Mouse (Mus musculus) intestine, postnatal 0 days (tissue): ENCODE measurements around the gene Ccr3. TPM values are rescaled to one million over a fixed set of nuclear protein-coding genes. Genes with fewer than 3 reads are reported as not detected.

Experiments
- ATAC-seq: fragments of 200-750 bp; cut with Nextera tagmentation; 2 replicates; pipeline ENCODE4 v1.8.0; 2017; ENCODE audit warnings: mild to moderate bottlenecking, moderate TSS enrichment, moderate library complexity
- H3K27ac ChIP-seq: fragments of 300-500 bp; sonication (generic); 2 replicates; pipeline ENCODE4 v1.5.1; 2014; ENCODE audit warnings: mild to moderate bottlenecking, low read depth, low read length, moderate library complexity
- H3K27me3 ChIP-seq: fragments of 300-500 bp; sonication (generic); replicated peaks from 2 replicates; pipeline ENCODE4 v1.6.1; 2014; ENCODE audit warnings: low read length, mixed read lengths; ENCODE audit not compliant: control insufficient read depth, insufficient read depth
- H3K36me3 ChIP-seq: fragments of 300-500 bp; sonication (generic); 2 replicates; pipeline ENCODE4 v1.6.1; 2014; ENCODE audit warnings: mild to moderate bottlenecking, moderate library complexity; ENCODE audit not compliant: control insufficient read depth, insufficient read depth
- H3K4me1 ChIP-seq: fragments of 300-500 bp; sonication (generic); replicated peaks from 2 replicates; pipeline ENCODE4 v1.6.1; 2014; ENCODE audit warnings: antibody characterized with exemption, low read length, mixed read lengths; ENCODE audit not compliant: control insufficient read depth, insufficient read depth
- H3K4me2 ChIP-seq: fragments of 300-500 bp; sonication (generic); replicated peaks from 2 replicates; pipeline ENCODE4 v1.6.1; 2014; ENCODE audit warnings: low read depth, mild to moderate bottlenecking, moderate library complexity
- H3K4me3 ChIP-seq: fragments of 300-500 bp; sonication (generic); 2 replicates; pipeline ENCODE4 v1.5.1; 2014; ENCODE audit warnings: low read depth, low read length
- H3K9ac ChIP-seq: fragments of 300-500 bp; sonication (generic); 2 replicates; pipeline ENCODE4 v1.6.1; 2014; ENCODE audit warnings: mild to moderate bottlenecking, low read depth, low read length
- H3K9me3 ChIP-seq: fragments of 300-500 bp; sonication (generic); 2 replicates; pipeline ENCODE4 v1.6.1; 2016; ENCODE audit warnings: mixed run types; ENCODE audit not compliant: control insufficient read depth
- CTCF ChIP-seq: sonication (generic); IDR thresholded peaks from 2 replicates; pipeline ENCODE4 v1.5.1; 2016; ENCODE audit warnings: low read depth, mild to moderate bottlenecking, control low read depth, antibody characterized with exemption, moderate library complexity
- WGBS: fragments of 180-500 bp; shearing (Covaris S2); extraction: QIAGEN DNeasy Blood & Tissue Kit; methylation state at CpG from one replicate; pipeline ENCODE4 v1.1.7; 2014; 5-methylcytosine and 5-hydroxymethylcytosine counted together
- polyA plus RNA-seq: library from polyadenylated mRNA; unstranded; fragments of >200 nt; fragmentation: Nextera tagmentation; extraction: Ambion mirVana; gene quantifications from 2 replicates; pipeline ENCODE4 v1.2.1, GENCODE M21; 2015

Ccr3 gene
- polyA plus RNA-seq, 1 experiment from 2014 or later = 0.10 TPM

GRCm38 (mm10) chr9:124012691-124013090 lies 9.1 kb upstream of the Ccr3 start:
- no peak overlapping the region for H3K4me3 ChIP-seq
- H3K4me2 ChIP-seq = no peak overlapping the region
- no peaks in the 10 kb centered on the region for H3K9me3 ChIP-seq
- no peaks in the 10 kb centered on the region for H3K27me3 ChIP-seq
- 72% methylated on average over 2 of the region's 2 CpGs for WGBS
- no peak for TF ChIP-seq CTCF
- H3K4me1 ChIP-seq = no peaks in the 10 kb centered on the region
- H3K27ac ChIP-seq = no peak overlapping the region
- no peak overlapping the region for H3K9ac ChIP-seq
- no peaks in the 10 kb centered on the region for H3K36me3 ChIP-seq
- ATAC-seq = no peak

DNA sequence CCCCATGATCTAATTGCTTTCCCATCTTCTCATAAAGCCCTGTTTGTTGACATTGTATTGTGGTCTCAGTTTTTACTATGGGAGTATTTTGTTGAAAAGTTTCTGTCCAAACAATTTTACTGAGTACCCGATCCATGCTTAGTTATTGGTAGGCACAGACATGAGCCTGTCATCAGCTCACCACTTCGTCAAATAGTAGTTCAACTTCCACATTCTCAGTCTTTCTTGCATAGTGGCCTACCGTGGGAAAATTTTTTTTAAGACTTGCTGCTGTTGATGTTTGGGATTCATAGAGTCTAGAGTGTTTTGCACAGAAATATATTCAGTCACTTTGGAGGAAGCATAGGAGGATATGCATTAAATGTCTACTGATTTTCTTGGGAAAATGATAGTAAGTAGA lies 8.5 kb upstream of the Ccr3 start:
- Histone ChIP-seq H3K4me1 (no peaks in the 10 kb centered on the region), H3K36me3 (no peaks in the 10 kb centered on the region), H3K9ac (no peak overlapping the region), H3K9me3 (no peaks in the 10 kb centered on the region), H3K4me2 (no peak overlapping the region), H3K27me3 (no peaks in the 10 kb centered on the region), H3K27ac (no peak overlapping the region), H3K4me3 (no peak overlapping the region)
- no peak for ATAC-seq
- TF ChIP-seq CTCF = no peak
- WGBS = 81% methylated on average over 3 of the region's 3 CpGs

GRCm38 (mm10) chr9:124014985-124015652 lies 6.7 kb upstream of the Ccr3 start:
- 79% methylated on average over 2 of the region's 2 CpGs for WGBS
- Histone ChIP-seq H3K4me1 (no peaks in the 10 kb centered on the region), H3K4me2 (no peak overlapping the region), H3K27me3 (no peaks in the 10 kb centered on the region), H3K27ac (no peak overlapping the region), H3K36me3 (no peaks in the 10 kb centered on the region), H3K4me3 (no peak overlapping the region), H3K9ac (no peak overlapping the region), H3K9me3 (no peaks in the 10 kb centered on the region)
- TF ChIP-seq CTCF = no peak
- ATAC-seq = no peak

DNA sequence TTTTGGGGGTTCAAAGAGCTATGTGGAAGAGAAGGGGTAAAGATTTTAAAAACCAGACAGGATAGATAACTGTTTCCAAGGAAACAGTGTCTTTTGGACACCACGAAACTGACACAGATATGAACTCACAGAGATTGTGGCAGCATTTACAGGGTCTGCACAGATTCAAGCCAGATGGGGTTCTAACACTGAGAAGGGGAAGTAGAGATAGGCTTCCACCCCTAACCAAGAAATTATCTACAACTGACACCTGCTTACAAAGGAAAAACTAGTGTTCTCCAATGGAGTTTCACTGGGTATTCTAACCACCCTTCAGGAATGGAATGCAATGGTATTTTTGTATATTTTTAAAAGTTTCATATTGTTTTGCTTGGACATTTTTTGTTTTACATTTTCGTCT lies 5.7 kb upstream of the Ccr3 start:
- H3K27me3 ChIP-seq = no peaks in the 10 kb centered on the region
- H3K9me3 ChIP-seq = no peaks in the 10 kb centered on the region
- H3K36me3 ChIP-seq = no peaks in the 10 kb centered on the region
- H3K4me2 ChIP-seq = no peak overlapping the region
- ATAC-seq = no peak
- no peak overlapping the region for H3K27ac ChIP-seq
- no peak overlapping the region for H3K9ac ChIP-seq
- 67% methylated on average over 2 of the region's 2 CpGs for whole genome bisulfite sequencing
- no peak overlapping the region for H3K4me3 ChIP-seq
- no peak for TF ChIP-seq CTCF
- H3K4me1 ChIP-seq = no peaks in the 10 kb centered on the region

- ATAC-seq = no peak
Measured at GRCm38 (mm10) chr9:124019887-124020286, 1.9 kb upstream of the Ccr3 start.

DNA sequence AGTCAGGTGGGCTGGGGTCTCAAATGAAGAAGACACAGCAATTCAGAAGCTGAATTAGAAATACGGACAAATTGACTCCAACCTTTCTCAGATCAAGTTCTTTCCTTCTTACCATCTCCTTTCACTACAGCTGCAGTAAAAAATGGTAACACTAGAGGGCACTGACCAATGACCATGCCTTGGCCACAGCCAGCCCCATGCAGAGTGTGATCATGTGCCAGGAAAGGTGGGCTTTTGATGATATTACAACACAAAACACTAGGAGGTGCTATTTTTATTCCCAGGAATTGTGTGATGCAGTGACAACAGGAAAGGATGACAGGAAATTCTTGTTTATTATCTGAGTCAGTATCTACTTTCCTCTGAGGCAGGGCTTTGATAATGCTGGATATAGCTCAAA lies 11.6 kb downstream of the Ccr3 start:
- 76% methylated on average over 1 of the region's 1 CpGs for WGBS
- Histone ChIP-seq H3K4me3 (no peak overlapping the region), H3K9ac (no peak overlapping the region), H3K27ac (no peak overlapping the region), H3K36me3 (no peaks in the 10 kb centered on the region), H3K9me3 (no peaks in the 10 kb centered on the region), H3K4me2 (no peak overlapping the region), H3K27me3 (no peaks in the 10 kb centered on the region), H3K4me1 (no peaks in the 10 kb centered on the region)
- peak; percentile 70 for TF ChIP-seq CTCF
- no peak for ATAC-seq

More at GRCm38 (mm10) chr9:124019887-124020286, 1.9 kb upstream of the Ccr3 start:
- H3K4me2 ChIP-seq = no peak overlapping the region
- no peak for TF ChIP-seq CTCF
- no peak overlapping the region for H3K4me3 ChIP-seq
- no peak overlapping the region for H3K27ac ChIP-seq
- WGBS = 90% methylated on average over 3 of the region's 3 CpGs
- no peak overlapping the region for H3K9ac ChIP-seq
- no peaks in the 10 kb centered on the region for H3K27me3 ChIP-seq
- H3K4me1 ChIP-seq = no peaks in the 10 kb centered on the region
- no peaks in the 10 kb centered on the region for H3K9me3 ChIP-seq
- no peaks in the 10 kb centered on the region for H3K36me3 ChIP-seq

- Histone ChIP-seq H3K9me3 (no peaks in the 10 kb centered on the region), H3K9ac (no peak overlapping the region), H3K27ac (no peak overlapping the region), H3K4me3 (no peak overlapping the region), H3K4me1 (no peaks in the 10 kb centered on the region), H3K27me3 (no peaks in the 10 kb centered on the region), H3K4me2 (no peak overlapping the region), H3K36me3 (no peaks in the 10 kb centered on the region)
- no peak for TF ChIP-seq CTCF
- no peak for ATAC-seq
- 17% methylated on average over 4 of the region's 4 CpGs for WGBS
Measured at GRCm38 (mm10) chr9:124037707-124038106, 15.9 kb downstream of the Ccr3 start.
